Mouse (Mus musculus) gastrocnemius, postnatal 4 days (tissue): ENCODE measurements around the gene Nfasc. TPM values are rescaled to one million over a fixed set of nuclear protein-coding genes. Genes with fewer than 3 reads are reported as not detected.
A peak's percentile ranks its signal among the peaks of the same experiment; 100 is the strongest.

Experiments
- DNase-seq, 2 experiments: peaks; one replicate each; pipeline ENCODE4 v3.0.0; 2021 to 2022; ENCODE audit warnings: low spot score in 2 of 2, mixed read lengths in 2 of 2
- total RNA-seq, 2 experiments: library from RNA; stranded (reverse); gene quantifications; 2 replicates each; pipeline ENCODE4 v1.2.3; 2021

Gene Nfasc
- total RNA-seq, 2 experiments from 2014 or later, result 1.6 to 2.0 TPM

GRCm38 (mm10) chr1:132586679-132587201, 154.9 kb downstream of the Nfasc start:
- DNase-seq, result no peak

- no peak for DNase-seq
Measured at GRCm38 (mm10) chr1:132585376-132585775, 156.2 kb downstream of the Nfasc start.

- no peak for DNase-seq
Measured at GRCm38 (mm10) chr1:132582998-132583604, 158.5 kb downstream of the Nfasc start.

- DNase-seq, result no peak
Measured at GRCm38 (mm10) chr1:132581845-132582839, 159.5 kb downstream of the Nfasc start.

- DNase-seq, result no peak
Measured at GRCm38 (mm10) chr1:132580063-132580462, 161.5 kb downstream of the Nfasc start.

- DNase-seq, result no peak
Measured at GRCm38 (mm10) chr1:132576845-132577244, 164.8 kb downstream of the Nfasc start.

GRCm38 (mm10) chr1:132572851-132573250, 168.7 kb downstream of the Nfasc start:
- no peak for DNase-seq

GRCm38 (mm10) chr1:132571613-132572012, 170.0 kb downstream of the Nfasc start:
- DNase-seq, result no peak

- DNase-seq, result no peak
Measured at GRCm38 (mm10) chr1:132570906-132571305, 170.7 kb downstream of the Nfasc start.

- no peak for DNase-seq
Measured at GRCm38 (mm10) chr1:132570068-132570780, 171.4 kb downstream of the Nfasc start.

- no peak for DNase-seq
Measured at GRCm38 (mm10) chr1:132569516-132569915, 172.1 kb downstream of the Nfasc start.

GRCm38 (mm10) chr1:132567336-132568125, 174.1 kb downstream of the Nfasc start:
- no peak for DNase-seq

GRCm38 (mm10) chr1:132565766-132566165, 175.8 kb downstream of the Nfasc start:
- DNase-seq, result no peak

- DNase-seq, result no peak
Measured at GRCm38 (mm10) chr1:132564946-132565345, 176.7 kb downstream of the Nfasc start.

GRCm38 (mm10) chr1:132562337-132562795, 179.2 kb downstream of the Nfasc start:
- no peak for DNase-seq

- DNase-seq, result no peak
Measured at GRCm38 (mm10) chr1:132560907-132561700, 180.5 kb downstream of the Nfasc start.

- no peak for DNase-seq
Measured at GRCm38 (mm10) chr1:132559045-132559444, 182.6 kb downstream of the Nfasc start.

GRCm38 (mm10) chr1:132557901-132558631, 183.5 kb downstream of the Nfasc start:
- DNase-seq, result peak in 1 of 2 experiments; percentile 30

- no peak for DNase-seq
Measured at GRCm38 (mm10) chr1:132543789-132544188, 197.8 kb downstream of the Nfasc start.
